Mouse (Mus musculus) myocyte (in vitro differentiated cells): ENCODE results near the gene Tfe3.
"Not testable (repeated sequence)": the region's sequence is repeated elsewhere in the genome, so short reads cannot be mapped to it uniquely, and the experiment has no call there.

Experiments used
- MYOD1 ChIP-seq, 3 experiments: IDR thresholded peaks; one replicate each; pipeline ENCODE4 v1.6.1; 2011; ENCODE audit warnings: control low read depth in 2 of 3, low read depth in 2 of 3, mild to moderate bottlenecking in 2 of 3, moderate library complexity in 1 of 3; ENCODE audit not compliant: insufficient read length in 2 of 3, control insufficient read depth in 1 of 3
- MYOG ChIP-seq, 3 experiments: IDR thresholded peaks; one replicate each; pipeline ENCODE4 v1.6.1; 2011; ENCODE audit warnings: control low read depth in 2 of 3, low read depth in 2 of 3, mild to moderate bottlenecking in 2 of 3; ENCODE audit not compliant: insufficient read length in 2 of 3, control insufficient read depth in 1 of 3, insufficient read depth in 1 of 3
- POLR2A ChIP-seq: IDR thresholded peaks from one replicate; pipeline ENCODE4 v1.6.1; 2011; ENCODE audit warnings: low read depth, mild to moderate bottlenecking, control low read depth, moderate library complexity; ENCODE audit not compliant: insufficient read length
- POLR2AphosphoS2 ChIP-seq: IDR thresholded peaks from one replicate; pipeline ENCODE4 v1.6.1; 2011; ENCODE audit warnings: low read depth, control low read depth; ENCODE audit not compliant: insufficient read length

DNA sequence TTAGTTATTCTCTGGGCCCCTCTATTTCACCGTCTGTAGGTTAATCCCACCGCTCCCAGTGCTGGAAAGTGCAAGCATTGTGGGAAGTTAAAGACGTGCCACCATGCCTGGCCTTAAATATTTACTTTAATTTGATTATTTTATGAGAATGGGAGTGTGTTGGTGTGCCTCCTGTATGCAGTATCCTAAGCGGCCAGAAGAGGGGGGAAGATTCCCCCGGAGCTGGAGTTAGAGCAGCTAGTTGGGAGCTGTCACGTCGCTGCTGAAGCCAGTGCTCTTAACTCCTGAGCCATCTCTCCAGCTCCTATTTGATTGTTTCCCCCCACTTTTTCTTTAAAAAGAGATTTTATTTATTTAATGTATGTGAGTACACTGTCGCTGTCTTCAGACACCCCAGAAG, 52.7 kb downstream of the Tfe3 start:
- TF ChIP-seq POLR2A; MYOG (IDR thresholded peaks at IDR 0.05; ENCODE audit: control insufficient read depth in 1 of 3, insufficient read depth in 1 of 3, insufficient read length in 2 of 3, low read depth in 2 of 3); MYOD1 (IDR thresholded peaks at IDR 0.05; ENCODE audit: control insufficient read depth in 1 of 3, insufficient read length in 2 of 3, low read depth in 2 of 3); POLR2AphosphoS2: not testable (repeated sequence)
